Mouse (Mus musculus): ENCODE results near the gene Lix1. TPM values are rescaled to one million over a fixed set of nuclear protein-coding genes. Genes with fewer than 3 reads are reported as not detected.

The Lix1 gene
- polyA plus RNA-seq, 1 experiment from 2014 or later = 10.3 TPM

DNA sequence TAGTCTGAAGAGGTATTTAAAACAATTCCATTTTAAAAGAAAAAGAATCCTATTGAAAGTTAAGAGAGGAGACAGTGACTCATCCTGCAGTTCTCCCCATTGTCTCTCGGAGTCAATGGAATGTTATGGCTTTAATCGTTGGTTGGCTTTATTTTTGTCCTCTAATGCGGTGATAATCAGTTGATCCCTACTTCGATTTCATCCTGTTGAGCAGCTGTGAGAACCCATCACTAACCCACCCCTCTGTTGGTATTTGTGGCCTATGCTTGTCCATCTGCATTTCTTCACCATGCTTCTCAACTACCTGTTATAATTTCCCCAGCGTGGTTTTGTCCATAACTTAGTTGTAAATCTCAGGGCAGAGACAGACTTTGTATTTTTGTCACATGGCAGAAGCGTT is 5.7 kb downstream of the Lix1 start:
- no peaks in the 10 kb centered on the region for H3K9me3 ChIP-seq (ENCODE audit: control insufficient read depth, low read length)
- no peak overlapping the region for H3K4me3 ChIP-seq (ENCODE audit: low read depth, low read length)
- H3K4me1 ChIP-seq (ENCODE audit: control insufficient read depth, insufficient read depth, low read length) = no peaks in the 10 kb centered on the region
- no peak overlapping the region for H3K27ac ChIP-seq (ENCODE audit: low read depth, low read length)
- no peak for ATAC-seq (ENCODE audit: low read depth)
- no peak overlapping the region for H3K4me2 ChIP-seq (ENCODE audit: low read depth, low read length)
- H3K27me3 ChIP-seq (ENCODE audit: control insufficient read depth, insufficient read depth, low read length) = no peaks in the 10 kb centered on the region
- no peaks in the 10 kb centered on the region for H3K36me3 ChIP-seq (ENCODE audit: control insufficient read depth, insufficient read depth, low read length)
- 38% methylated on average over 6 of the region's 6 CpGs for WGBS
- no peak overlapping the region for H3K9ac ChIP-seq (replicated peaks; ENCODE audit: low read depth, low read length)

DNA sequence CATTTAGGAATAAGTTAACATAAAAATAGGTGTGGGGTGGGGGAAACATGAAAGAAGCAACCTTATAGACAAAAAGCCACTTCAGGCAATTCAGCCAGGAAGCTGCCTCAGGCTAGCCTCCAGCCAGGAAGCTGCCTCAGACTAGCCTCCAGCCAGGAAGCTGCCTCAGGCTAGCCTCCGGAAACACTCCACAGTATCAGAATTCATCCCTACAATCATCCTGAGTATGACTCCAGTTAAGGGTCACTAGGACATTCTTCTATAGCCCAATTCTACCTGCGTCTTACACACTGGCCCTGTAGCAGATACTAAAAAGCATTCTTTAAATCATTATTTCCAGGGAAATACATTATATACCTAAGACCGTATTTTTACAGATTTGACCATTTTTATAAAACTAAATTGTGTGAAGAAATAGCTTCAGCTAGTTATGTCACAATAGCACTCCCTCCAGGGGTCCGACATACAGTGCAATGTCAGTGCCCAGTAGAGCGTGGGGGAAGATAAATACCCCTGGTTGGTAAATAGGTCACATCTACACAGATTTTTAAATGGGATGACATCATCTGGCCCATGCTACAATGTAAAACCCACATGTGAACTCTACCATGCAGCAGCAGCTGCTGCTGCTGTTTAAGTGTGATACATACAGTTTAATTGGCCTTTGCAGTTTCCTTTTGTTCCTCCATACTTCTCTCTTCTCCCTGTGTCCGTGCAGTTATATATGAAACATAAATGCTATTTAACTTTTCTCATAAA is 6.4 kb downstream of the Lix1 start:
- H3K4me2 ChIP-seq (ENCODE audit: low read depth, low read length) = no peak overlapping the region
- H3K9ac ChIP-seq (replicated peaks; ENCODE audit: low read depth, low read length) = no peak overlapping the region
- H3K27ac ChIP-seq (ENCODE audit: low read depth, low read length) = no peak overlapping the region
- no peaks in the 10 kb centered on the region for H3K9me3 ChIP-seq (ENCODE audit: control insufficient read depth, low read length)
- H3K4me3 ChIP-seq (ENCODE audit: low read depth, low read length) = no peak overlapping the region
- WGBS = 48% methylated on average over 6 of the region's 6 CpGs
- peak; percentile 65; the same call in 1 of the 2 replicates for ATAC-seq (ENCODE audit: low read depth)
- no peaks in the 10 kb centered on the region for H3K27me3 ChIP-seq (ENCODE audit: control insufficient read depth, insufficient read depth, low read length)
- no peaks in the 10 kb centered on the region for H3K4me1 ChIP-seq (ENCODE audit: control insufficient read depth, insufficient read depth, low read length)
- no peaks in the 10 kb centered on the region for H3K36me3 ChIP-seq (ENCODE audit: control insufficient read depth, insufficient read depth, low read length)

DNA sequence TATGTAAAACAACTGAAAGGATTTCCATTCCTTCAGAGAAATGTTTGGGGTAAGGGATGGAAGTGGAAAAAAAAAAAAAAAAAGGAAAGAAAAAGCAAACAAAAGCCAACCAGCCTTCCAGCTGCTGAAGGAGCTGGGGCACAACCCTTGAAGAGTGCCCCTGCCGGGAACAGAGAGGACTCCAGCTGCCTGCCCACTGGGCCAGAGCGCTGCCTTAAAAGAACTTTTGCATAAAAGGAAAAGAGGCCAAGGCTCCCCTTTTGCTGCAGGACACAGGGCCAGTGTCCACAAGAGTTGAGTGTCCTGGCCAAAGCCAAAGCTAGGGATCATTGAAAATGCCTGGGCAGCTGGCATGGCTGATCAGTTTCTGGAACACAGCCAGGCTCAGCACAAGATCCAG is 7.1 kb downstream of the Lix1 start:
- Histone ChIP-seq H3K27ac (ENCODE audit: low read depth, low read length) (no peak overlapping the region), H3K36me3 (ENCODE audit: control insufficient read depth, insufficient read depth, low read length) (no peaks in the 10 kb centered on the region), H3K4me2 (ENCODE audit: low read depth, low read length) (no peak overlapping the region), H3K4me3 (ENCODE audit: low read depth, low read length) (no peak overlapping the region), H3K27me3 (ENCODE audit: control insufficient read depth, insufficient read depth, low read length) (no peaks in the 10 kb centered on the region), H3K4me1 (ENCODE audit: control insufficient read depth, insufficient read depth, low read length) (no peaks in the 10 kb centered on the region), H3K9me3 (ENCODE audit: control insufficient read depth, low read length) (no peaks in the 10 kb centered on the region), H3K9ac (replicated peaks; ENCODE audit: low read depth, low read length) (no peak overlapping the region)
- ATAC-seq (ENCODE audit: low read depth) = 0 out of 2 replicates have a peak, but pooled peaks have one; percentile 24
- WGBS = 0% methylated on average over 2 of the region's 2 CpGs

DNA sequence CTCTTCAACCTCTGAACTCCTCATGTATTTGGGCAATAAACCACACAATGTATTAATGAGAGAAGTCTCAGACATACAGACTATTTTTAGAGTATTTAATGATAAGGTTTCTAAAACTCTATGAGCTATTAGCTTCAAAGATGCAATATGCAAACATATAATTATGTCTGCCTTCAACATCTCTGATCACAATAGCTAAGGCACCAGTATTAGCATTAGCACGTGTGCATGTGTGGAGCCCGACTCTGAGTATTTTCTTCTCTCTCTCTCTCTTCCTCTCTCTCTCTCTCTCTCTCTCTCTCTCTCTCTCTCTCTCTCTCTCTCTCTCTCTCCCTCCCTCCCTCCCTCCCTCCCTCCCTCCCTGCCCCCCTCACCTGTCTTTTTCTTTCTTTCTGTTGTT is 9.0 kb downstream of the Lix1 start:
- no peak for ATAC-seq (ENCODE audit: low read depth)
- 84% methylated on average over 2 of the region's 2 CpGs for WGBS
- H3K9me3 ChIP-seq (ENCODE audit: control insufficient read depth, low read length) = no peaks in the 10 kb centered on the region
- H3K9ac ChIP-seq (replicated peaks; ENCODE audit: low read depth, low read length) = no peak overlapping the region
- no peaks in the 10 kb centered on the region for H3K27me3 ChIP-seq (ENCODE audit: control insufficient read depth, insufficient read depth, low read length)
- no peaks in the 10 kb centered on the region for H3K4me1 ChIP-seq (ENCODE audit: control insufficient read depth, insufficient read depth, low read length)
- H3K27ac ChIP-seq (ENCODE audit: low read depth, low read length) = no peak overlapping the region
- no peak overlapping the region for H3K4me2 ChIP-seq (ENCODE audit: low read depth, low read length)
- H3K4me3 ChIP-seq (ENCODE audit: low read depth, low read length) = no peak overlapping the region
- H3K36me3 ChIP-seq (ENCODE audit: control insufficient read depth, insufficient read depth, low read length) = no peaks in the 10 kb centered on the region

DNA sequence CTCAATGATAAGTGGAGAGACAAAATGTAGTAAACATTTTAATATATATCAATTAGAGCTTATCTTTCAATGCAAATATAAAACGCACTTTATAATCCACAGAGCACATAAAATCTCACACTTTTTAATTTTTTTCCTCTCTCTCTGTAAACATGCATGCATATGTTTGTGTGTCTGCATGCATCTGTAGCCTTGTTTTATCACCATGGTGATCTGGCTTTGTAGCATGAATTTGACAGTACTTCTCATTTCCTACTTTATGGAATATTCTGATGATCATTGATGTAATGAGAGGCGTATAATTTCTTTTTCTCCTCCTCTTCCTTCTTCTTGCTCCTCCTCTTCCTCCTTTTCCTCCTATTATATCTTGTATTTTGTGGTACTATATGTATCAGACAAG is 9.7 kb downstream of the Lix1 start:
- H3K4me1 ChIP-seq (ENCODE audit: control insufficient read depth, insufficient read depth, low read length) = no peaks in the 10 kb centered on the region
- H3K9me3 ChIP-seq (ENCODE audit: control insufficient read depth, low read length) = no peaks in the 10 kb centered on the region
- H3K9ac ChIP-seq (replicated peaks; ENCODE audit: low read depth, low read length) = no peak overlapping the region
- no peak overlapping the region for H3K4me3 ChIP-seq (ENCODE audit: low read depth, low read length)
- H3K27me3 ChIP-seq (ENCODE audit: control insufficient read depth, insufficient read depth, low read length) = no peaks in the 10 kb centered on the region
- H3K27ac ChIP-seq (ENCODE audit: low read depth, low read length) = no peak overlapping the region
- 92% methylated on average over 2 of the region's 2 CpGs for WGBS
- ATAC-seq (ENCODE audit: low read depth) = no peak
- no peaks in the 10 kb centered on the region for H3K36me3 ChIP-seq (ENCODE audit: control insufficient read depth, insufficient read depth, low read length)
- no peak overlapping the region for H3K4me2 ChIP-seq (ENCODE audit: low read depth, low read length)

DNA sequence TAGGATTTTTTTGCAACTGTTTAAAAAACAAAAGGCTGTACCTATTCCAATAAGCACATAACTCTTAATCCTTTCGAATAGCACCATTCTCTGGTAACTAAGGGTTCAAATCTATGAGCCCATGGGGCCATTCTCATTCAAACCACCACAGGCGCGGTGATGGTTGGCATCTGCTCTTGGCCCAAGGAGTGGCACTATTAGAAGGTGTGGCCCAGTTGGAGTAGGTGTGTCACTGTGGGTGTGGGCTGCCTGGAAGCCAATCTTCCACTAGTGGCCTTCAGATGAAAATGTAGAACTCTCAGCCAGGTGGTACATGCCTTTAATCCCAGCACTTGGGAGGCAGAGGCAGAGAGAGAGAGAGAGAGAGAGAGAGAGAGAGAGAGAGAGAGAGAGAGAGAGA is 11.7 kb downstream of the Lix1 start:
- H3K9ac ChIP-seq (replicated peaks; ENCODE audit: low read depth, low read length) = no peak overlapping the region
- no peak overlapping the region for H3K27ac ChIP-seq (ENCODE audit: low read depth, low read length)
- no peaks in the 10 kb centered on the region for H3K36me3 ChIP-seq (ENCODE audit: control insufficient read depth, insufficient read depth, low read length)
- no peak for ATAC-seq (ENCODE audit: low read depth)
- no peaks in the 10 kb centered on the region for H3K4me1 ChIP-seq (ENCODE audit: control insufficient read depth, insufficient read depth, low read length)
- no peaks in the 10 kb centered on the region for H3K9me3 ChIP-seq (ENCODE audit: control insufficient read depth, low read length)
- 95% methylated on average over 3 of the region's 3 CpGs for WGBS
- no peak overlapping the region for H3K4me3 ChIP-seq (ENCODE audit: low read depth, low read length)
- H3K4me2 ChIP-seq (ENCODE audit: low read depth, low read length) = no peak overlapping the region
- no peaks in the 10 kb centered on the region for H3K27me3 ChIP-seq (ENCODE audit: control insufficient read depth, insufficient read depth, low read length)

DNA sequence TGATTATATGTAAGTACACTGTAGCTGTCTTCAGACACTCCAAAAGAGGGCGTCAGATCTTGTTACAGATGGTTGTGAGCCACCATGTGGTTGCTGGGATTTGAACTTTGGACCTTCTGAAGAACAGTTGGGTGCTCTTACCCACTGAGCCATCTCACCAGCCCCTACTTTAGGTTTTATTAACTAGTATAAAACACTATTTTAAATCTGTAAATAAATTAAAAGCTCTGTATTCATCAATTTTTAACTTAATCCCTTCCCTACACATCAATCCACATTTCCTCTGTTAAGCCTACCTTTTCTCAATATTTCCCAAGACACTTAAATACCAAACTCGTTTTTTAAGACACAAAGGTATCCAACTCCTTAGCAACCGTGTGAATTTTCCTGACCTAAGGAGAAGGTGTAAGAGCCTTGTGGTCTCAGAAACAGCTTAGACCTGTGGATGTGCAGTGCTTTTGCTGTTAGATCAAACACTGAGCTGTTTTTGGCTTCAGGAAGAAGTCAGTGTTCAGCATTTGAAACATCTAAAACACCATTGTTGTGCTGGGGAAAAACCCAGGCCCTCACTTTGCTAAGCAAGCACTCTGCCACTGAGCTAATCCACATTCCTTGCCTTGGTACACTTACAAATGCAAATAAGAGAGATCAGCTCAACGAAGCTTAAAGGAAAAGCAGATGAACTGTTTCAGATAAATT is 22.3 kb downstream of the Lix1 start:
- H3K9me3 ChIP-seq (ENCODE audit: control insufficient read depth, low read length) = no peaks in the 10 kb centered on the region
- H3K36me3 ChIP-seq (ENCODE audit: control insufficient read depth, insufficient read depth, low read length) = no peaks in the 10 kb centered on the region
- no peak for ATAC-seq (ENCODE audit: low read depth)
- H3K9ac ChIP-seq (replicated peaks; ENCODE audit: low read depth, low read length) = no peak overlapping the region
- no peaks in the 10 kb centered on the region for H3K27me3 ChIP-seq (ENCODE audit: control insufficient read depth, insufficient read depth, low read length)
- H3K4me1 ChIP-seq (ENCODE audit: control insufficient read depth, insufficient read depth, low read length) = no peaks in the 10 kb centered on the region
- H3K4me2 ChIP-seq (ENCODE audit: low read depth, low read length) = no peak overlapping the region
- no peak overlapping the region for H3K4me3 ChIP-seq (ENCODE audit: low read depth, low read length)
- WGBS = 38% methylated on average over 4 of the region's 4 CpGs
- no peak overlapping the region for H3K27ac ChIP-seq (ENCODE audit: low read depth, low read length)

DNA sequence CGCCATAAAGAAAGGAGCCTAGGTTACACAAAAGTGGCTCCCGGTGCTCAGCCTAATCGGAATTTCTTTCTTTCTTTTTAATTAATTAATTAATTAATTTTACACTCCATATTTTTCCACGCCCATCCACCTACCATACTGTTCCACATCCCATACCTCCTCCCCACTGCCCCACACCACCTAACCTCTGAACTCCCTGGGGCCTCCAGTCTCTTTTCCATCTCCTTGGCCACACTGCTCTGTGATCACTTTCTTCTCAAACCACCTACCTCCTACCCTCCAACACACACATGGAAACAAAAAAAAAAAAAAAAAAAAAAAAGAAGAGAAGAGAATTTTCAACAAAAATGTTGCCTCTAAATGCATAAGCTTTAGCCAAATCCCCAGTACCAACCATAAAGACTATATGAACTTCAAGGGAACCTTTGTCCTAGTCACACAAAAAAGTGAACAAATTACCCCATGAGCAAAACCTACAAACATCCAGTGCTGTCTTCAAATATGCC is 22.9 kb downstream of the Lix1 start:
- Histone ChIP-seq H3K9me3 (ENCODE audit: control insufficient read depth, low read length) (no peaks in the 10 kb centered on the region), H3K4me2 (ENCODE audit: low read depth, low read length) (no peak overlapping the region), H3K4me3 (ENCODE audit: low read depth, low read length) (no peak overlapping the region), H3K4me1 (ENCODE audit: control insufficient read depth, insufficient read depth, low read length) (no peaks in the 10 kb centered on the region), H3K36me3 (ENCODE audit: control insufficient read depth, insufficient read depth, low read length) (no peaks in the 10 kb centered on the region), H3K27ac (ENCODE audit: low read depth, low read length) (no peak overlapping the region), H3K27me3 (ENCODE audit: control insufficient read depth, insufficient read depth, low read length) (no peaks in the 10 kb centered on the region), H3K9ac (replicated peaks; ENCODE audit: low read depth, low read length) (no peak overlapping the region)
- WGBS = 47% methylated on average over 4 of the region's 4 CpGs
- ATAC-seq (ENCODE audit: low read depth) = no peak

DNA sequence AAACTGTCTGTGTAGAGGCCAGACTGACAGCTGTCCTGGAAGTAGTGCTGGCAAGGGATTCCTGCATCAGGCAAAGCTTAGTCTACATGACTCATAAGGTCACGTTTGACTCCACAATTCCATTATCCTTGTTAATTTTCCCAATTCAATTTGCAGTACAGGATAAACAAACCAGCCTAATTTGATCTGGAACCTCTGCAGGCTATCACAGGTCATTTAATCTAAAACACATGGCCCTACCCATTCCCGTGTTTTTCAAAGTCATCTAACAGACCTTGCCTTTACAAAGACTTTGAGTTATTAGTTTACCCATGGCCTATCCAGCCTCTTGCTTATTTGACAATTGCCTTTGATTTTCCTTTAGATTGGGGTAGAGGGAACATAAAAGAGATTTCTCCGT is 23.4 kb downstream of the Lix1 start:
- 62% methylated on average over 3 of the region's 3 CpGs for WGBS
- H3K27ac ChIP-seq (ENCODE audit: low read depth, low read length) = no peak overlapping the region
- H3K9me3 ChIP-seq (ENCODE audit: control insufficient read depth, low read length) = no peaks in the 10 kb centered on the region
- H3K27me3 ChIP-seq (ENCODE audit: control insufficient read depth, insufficient read depth, low read length) = no peaks in the 10 kb centered on the region
- H3K4me2 ChIP-seq (ENCODE audit: low read depth, low read length) = no peak overlapping the region
- no peak for ATAC-seq (ENCODE audit: low read depth)
- no peaks in the 10 kb centered on the region for H3K36me3 ChIP-seq (ENCODE audit: control insufficient read depth, insufficient read depth, low read length)
- H3K9ac ChIP-seq (replicated peaks; ENCODE audit: low read depth, low read length) = no peak overlapping the region
- no peaks in the 10 kb centered on the region for H3K4me1 ChIP-seq (ENCODE audit: control insufficient read depth, insufficient read depth, low read length)
- no peak overlapping the region for H3K4me3 ChIP-seq (ENCODE audit: low read depth, low read length)
